Mouse (Mus musculus) midbrain, embryonic 15.5 days (tissue): ENCODE measurements around the gene Dpp4. TPM values are rescaled to one million over a fixed set of nuclear protein-coding genes. Genes with fewer than 3 reads are reported as not detected.

ENCODE experiments used
- ATAC-seq: fragments of 200-750 bp; cut with Nextera tagmentation; replicated peaks from 2 replicates; pipeline ENCODE4 v1.8.0; 2017; ENCODE audit warnings: moderate TSS enrichment
- H3K27ac ChIP-seq: fragments of 300-500 bp; sonication (generic); 2 replicates; pipeline ENCODE4 v1.5.1; 2015; ENCODE audit warnings: mild to moderate bottlenecking, inconsistent platforms
- H3K27me3 ChIP-seq: fragments of 300-500 bp; sonication (generic); replicated peaks from 2 replicates; pipeline ENCODE4 v1.6.1; 2015; ENCODE audit warnings: inconsistent platforms
- H3K36me3 ChIP-seq: fragments of 300-500 bp; sonication (generic); replicated peaks from 2 replicates; pipeline ENCODE4 v1.6.1; 2015; ENCODE audit warnings: inconsistent platforms
- H3K4me1 ChIP-seq: fragments of 300-500 bp; sonication (generic); 2 replicates; pipeline ENCODE4 v1.6.1; 2015; ENCODE audit warnings: inconsistent platforms
- H3K4me2 ChIP-seq: fragments of 300-500 bp; sonication (generic); 2 replicates; pipeline ENCODE4 v1.6.1; 2015; ENCODE audit warnings: inconsistent platforms, mild to moderate bottlenecking, moderate library complexity
- H3K4me3 ChIP-seq: fragments of 300-500 bp; sonication (generic); 2 replicates; pipeline ENCODE4 v1.5.1; 2015; ENCODE audit warnings: mild to moderate bottlenecking, inconsistent platforms
- H3K9ac ChIP-seq: fragments of 300-500 bp; sonication (generic); 2 replicates; pipeline ENCODE4 v1.6.1; 2015; ENCODE audit warnings: mild to moderate bottlenecking, inconsistent platforms
- H3K9me3 ChIP-seq: fragments of 300-500 bp; sonication (generic); 2 replicates; pipeline ENCODE4 v1.6.1; 2016; ENCODE audit warnings: inconsistent platforms
- WGBS: fragments of 180-500 bp; shearing (Covaris S2); methylation state at CpG from one replicate; pipeline ENCODE4 v1.1.7; 2015; ENCODE audit warnings: mixed read lengths; 5-methylcytosine and 5-hydroxymethylcytosine counted together
- polyA plus RNA-seq: library from polyadenylated mRNA; unstranded; fragments of >200 nt; fragmentation: Nextera tagmentation; extraction: Ambion mirVana; gene quantifications from 2 replicates; pipeline ENCODE4 v1.2.1, GENCODE M21; 2015

Dpp4 gene
- polyA plus RNA-seq, 1 experiment from 2014 or later, result 3.8 TPM

- Histone ChIP-seq H3K4me2 (no peak overlapping the region), H3K9me3 (no peaks in the 10 kb centered on the region), H3K4me3 (no peak overlapping the region), H3K9ac (no peak overlapping the region), H3K4me1 (peaks cover 5% of the 10 kb centered on the region; the same call in 1 of the 2 replicates), H3K27me3 (no peaks in the 10 kb centered on the region), H3K27ac (no peak overlapping the region), H3K36me3 (no peaks in the 10 kb centered on the region)
- no peak for ATAC-seq
- WGBS, result 60% methylated on average over 6 of the region's 6 CpGs
Measured at GRCm38 (mm10) chr2:62344367-62344766, 67.7 kb downstream of the Dpp4 start.

GRCm38 (mm10) chr2:62341734-62342128 lies 70.3 kb downstream of the Dpp4 start:
- peak overlapping the region; percentile 28; the same call in 1 of the 2 replicates for H3K9ac ChIP-seq
- H3K4me3 ChIP-seq, result peak overlapping the region; percentile 20
- 9% methylated on average over 14 of the region's 14 CpGs for WGBS
- no peaks in the 10 kb centered on the region for H3K9me3 ChIP-seq
- H3K4me2 ChIP-seq, result peak overlapping the region; percentile 48
- no peak overlapping the region; the same call in 1 of the 2 replicates for H3K27ac ChIP-seq
- peak; percentile 71 for ATAC-seq
- peaks cover 5% of the 10 kb centered on the region; the same call in 1 of the 2 replicates for H3K4me1 ChIP-seq
- H3K36me3 ChIP-seq, result no peaks in the 10 kb centered on the region
- no peaks in the 10 kb centered on the region for H3K27me3 ChIP-seq

- Histone ChIP-seq H3K9ac (no peak overlapping the region), H3K9me3 (no peaks in the 10 kb centered on the region), H3K36me3 (no peaks in the 10 kb centered on the region), H3K27me3 (no peaks in the 10 kb centered on the region), H3K4me1 (peaks cover 5% of the 10 kb centered on the region; the same call in 1 of the 2 replicates), H3K4me2 (peak overlapping the region; percentile 48), H3K4me3 (peak overlapping the region; percentile 20), H3K27ac (no peak overlapping the region; the same call in 1 of the 2 replicates)
- WGBS, result 68% methylated on average over 3 of the region's 3 CpGs
- peak; percentile 18; the same call in 1 of the 2 replicates for ATAC-seq
Measured at GRCm38 (mm10) chr2:62341061-62341733, 70.8 kb downstream of the Dpp4 start.

- WGBS, result 76% methylated on average over 4 of the region's 4 CpGs
- Histone ChIP-seq H3K4me1 (peaks cover 9% of the 10 kb centered on the region), H3K4me3 (no peak overlapping the region), H3K9me3 (no peaks in the 10 kb centered on the region), H3K4me2 (no peak overlapping the region), H3K27me3 (no peaks in the 10 kb centered on the region), H3K36me3 (no peaks in the 10 kb centered on the region), H3K27ac (no peak overlapping the region), H3K9ac (no peak overlapping the region)
- no peak for ATAC-seq
Measured at GRCm38 (mm10) chr2:62339222-62339944, 72.6 kb downstream of the Dpp4 start.

GRCm38 (mm10) chr2:62337086-62337485 lies 74.9 kb downstream of the Dpp4 start:
- Histone ChIP-seq H3K4me1 (peaks cover 9% of the 10 kb centered on the region), H3K4me2 (no peak overlapping the region), H3K27me3 (no peaks in the 10 kb centered on the region), H3K27ac (no peak overlapping the region), H3K4me3 (no peak overlapping the region), H3K9me3 (no peaks in the 10 kb centered on the region), H3K36me3 (no peaks in the 10 kb centered on the region), H3K9ac (no peak overlapping the region)
- 93% methylated on average over 7 of the region's 7 CpGs for WGBS
- ATAC-seq, result no peak

GRCm38 (mm10) chr2:62334397-62335243 lies 77.4 kb downstream of the Dpp4 start:
- H3K4me2 ChIP-seq, result no peak overlapping the region
- H3K27ac ChIP-seq, result no peak overlapping the region
- H3K4me3 ChIP-seq, result no peak overlapping the region
- WGBS, result 83% methylated on average over 4 of the region's 4 CpGs
- H3K4me1 ChIP-seq, result peaks cover 4% of the 10 kb centered on the region; the same call in 1 of the 2 replicates
- H3K36me3 ChIP-seq, result no peaks in the 10 kb centered on the region
- H3K27me3 ChIP-seq, result no peaks in the 10 kb centered on the region
- peak; percentile 62; the same call in 1 of the 2 replicates for ATAC-seq
- no peaks in the 10 kb centered on the region for H3K9me3 ChIP-seq
- no peak overlapping the region for H3K9ac ChIP-seq

GRCm38 (mm10) chr2:62332465-62332864 lies 79.6 kb downstream of the Dpp4 start:
- ATAC-seq, result peak; percentile 45; the same call in 1 of the 2 replicates

GRCm38 (mm10) chr2:62331913-62332312 lies 80.1 kb downstream of the Dpp4 start:
- H3K27me3 ChIP-seq, result no peaks in the 10 kb centered on the region
- no peaks in the 10 kb centered on the region for H3K9me3 ChIP-seq
- H3K36me3 ChIP-seq, result no peaks in the 10 kb centered on the region
- 55% methylated on average over 4 of the region's 4 CpGs for WGBS
- H3K27ac ChIP-seq, result no peak overlapping the region
- H3K4me3 ChIP-seq, result no peak overlapping the region
- ATAC-seq, result no peak
- H3K9ac ChIP-seq, result no peak overlapping the region
- peaks cover 4% of the 10 kb centered on the region; the same call in 1 of the 2 replicates for H3K4me1 ChIP-seq
- no peak overlapping the region for H3K4me2 ChIP-seq

More at GRCm38 (mm10) chr2:62332465-62332864, 79.6 kb downstream of the Dpp4 start:
- no peaks in the 10 kb centered on the region for H3K27me3 ChIP-seq
- H3K4me2 ChIP-seq, result no peak overlapping the region
- H3K9ac ChIP-seq, result no peak overlapping the region
- H3K27ac ChIP-seq, result no peak overlapping the region
- H3K4me3 ChIP-seq, result no peak overlapping the region
- H3K36me3 ChIP-seq, result no peaks in the 10 kb centered on the region
- whole genome bisulfite sequencing, result 51% methylated on average over 8 of the region's 8 CpGs
- peaks cover 4% of the 10 kb centered on the region; the same call in 1 of the 2 replicates for H3K4me1 ChIP-seq
- H3K9me3 ChIP-seq, result no peaks in the 10 kb centered on the region

GRCm38 (mm10) chr2:62325388-62325787 lies 86.6 kb downstream of the Dpp4 start:
- no peak for ATAC-seq
- WGBS, result 93% methylated on average over 2 of the region's 2 CpGs
- H3K9ac ChIP-seq, result no peak overlapping the region

GRCm38 (mm10) chr2:62323078-62323637 lies 88.9 kb downstream of the Dpp4 start:
- Histone ChIP-seq H3K4me3 (no peak overlapping the region), H3K9me3 (no peaks in the 10 kb centered on the region), H3K9ac (no peak overlapping the region), H3K27ac (no peak overlapping the region), H3K4me2 (no peak overlapping the region), H3K4me1 (no peaks in the 10 kb centered on the region), H3K36me3 (no peaks in the 10 kb centered on the region), H3K27me3 (no peaks in the 10 kb centered on the region)
- 90% methylated on average over 9 of the region's 9 CpGs for WGBS
- ATAC-seq, result no peak

More at GRCm38 (mm10) chr2:62325388-62325787, 86.6 kb downstream of the Dpp4 start:
- H3K9me3 ChIP-seq, result no peaks in the 10 kb centered on the region
- no peaks in the 10 kb centered on the region for H3K4me1 ChIP-seq
- no peaks in the 10 kb centered on the region for H3K36me3 ChIP-seq
- H3K4me2 ChIP-seq, result no peak overlapping the region
- H3K27me3 ChIP-seq, result no peaks in the 10 kb centered on the region
- no peak overlapping the region for H3K27ac ChIP-seq
- no peak overlapping the region for H3K4me3 ChIP-seq

- no peaks in the 10 kb centered on the region for H3K4me1 ChIP-seq
- no peaks in the 10 kb centered on the region for H3K27me3 ChIP-seq
- no peaks in the 10 kb centered on the region for H3K36me3 ChIP-seq
- H3K27ac ChIP-seq, result no peak overlapping the region
- ATAC-seq, result no peak
- H3K4me2 ChIP-seq, result no peak overlapping the region
- H3K9ac ChIP-seq, result no peak overlapping the region
- no peaks in the 10 kb centered on the region for H3K9me3 ChIP-seq
- H3K4me3 ChIP-seq, result no peak overlapping the region
- 90% methylated on average over 3 of the region's 3 CpGs for WGBS
Measured at GRCm38 (mm10) chr2:62319489-62319888, 92.5 kb downstream of the Dpp4 start.
